Mouse (Mus musculus) T-helper 17 cell (primary cell): ENCODE data around the gene Retreg1.

Experiments
- in situ Hi-C, 2 experiments: fragments of 300-600 bp; cut with MboI, MseI; formaldehyde crosslinking; loops; 1 replicate in 1 of 2; 2 replicates in 1 of 2; pipeline ENCODE4 v1.15.1; 2025; ENCODE audit warnings: high pct_unique_total_duplicates in 2 of 2

The Retreg1 gene

DNA sequence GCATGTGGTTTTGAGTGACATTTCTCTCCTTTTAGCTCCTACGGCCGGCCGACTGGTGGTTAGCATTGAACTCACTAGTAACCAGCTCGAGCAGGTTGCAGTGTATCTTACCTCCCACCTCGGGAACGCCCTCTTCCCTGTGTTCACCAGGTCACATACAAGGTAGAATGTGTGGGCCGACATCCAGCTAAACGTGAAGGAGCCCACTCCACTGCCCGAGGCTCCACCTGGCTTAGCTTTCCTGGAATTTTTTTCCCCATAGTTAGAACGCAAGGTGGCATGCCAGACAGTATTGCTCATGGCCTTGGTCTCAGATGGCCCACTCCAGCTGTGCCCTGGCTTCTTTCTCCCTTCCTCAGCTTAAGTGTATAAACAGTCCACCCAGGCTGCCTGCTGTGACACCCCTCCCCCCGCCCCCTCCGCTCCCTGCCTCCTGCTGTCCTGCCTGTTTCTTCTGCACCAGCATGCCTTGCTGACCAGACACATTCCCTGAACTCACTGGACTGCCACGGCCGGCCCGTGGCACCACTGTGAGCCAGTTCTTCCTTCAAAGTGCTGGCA lies 33.7 kb downstream of the Retreg1 start:
- in situ Hi-C loops, result no loop called here

GRCm38 (mm10) chr15:25877798-25878197 lies 34.8 kb downstream of the Retreg1 start:
- in situ Hi-C loops, result no loop called here

DNA sequence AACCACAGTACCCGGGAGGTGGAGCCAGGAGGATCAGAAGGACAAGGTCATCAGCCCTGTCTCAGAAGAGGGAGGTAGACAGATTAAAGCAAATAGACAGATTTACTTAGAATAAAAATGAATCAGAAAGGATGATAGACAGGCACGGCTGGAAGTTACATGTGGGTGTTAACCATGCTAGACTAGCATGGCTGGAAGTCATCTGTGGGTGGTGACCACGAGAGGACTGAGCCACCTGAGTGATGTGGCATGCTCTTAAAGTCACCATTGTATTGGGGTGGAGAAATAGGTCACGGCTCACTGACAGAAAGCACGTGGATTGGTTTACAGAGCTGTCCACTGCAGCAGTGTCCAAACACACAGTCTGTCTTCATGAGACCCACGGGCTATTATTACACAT lies 36.2 kb downstream of the Retreg1 start:
- in situ Hi-C loops, result no loop called here

DNA sequence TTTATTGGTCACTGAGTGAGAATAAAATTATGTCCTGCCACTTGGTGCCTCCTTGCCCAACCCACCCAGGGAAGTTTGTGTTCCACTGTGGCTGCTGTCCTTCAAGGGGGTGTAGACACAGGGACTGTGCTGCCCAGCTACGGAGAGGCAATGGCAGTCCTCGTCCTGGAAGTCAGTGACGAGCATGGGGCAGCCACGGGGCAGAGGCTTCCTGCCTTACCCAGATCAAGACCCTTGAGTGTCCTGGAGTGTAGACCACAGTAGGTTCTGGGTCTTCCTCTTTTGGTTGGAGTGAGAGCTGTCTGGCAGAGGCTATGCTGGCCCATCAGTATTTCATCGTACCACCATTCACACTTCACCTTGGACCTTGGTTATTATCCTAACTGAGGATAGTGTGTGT lies 37.2 kb downstream of the Retreg1 start:
- in situ Hi-C loops, result no loop called here

GRCm38 (mm10) chr15:25882002-25882401 lies 39.0 kb downstream of the Retreg1 start:
- in situ Hi-C loops, result no loop called here

GRCm38 (mm10) chr15:25884416-25884958 lies 41.5 kb downstream of the Retreg1 start:
- in situ Hi-C loops, result no loop called here

- in situ Hi-C loops, result no loop called here
These were observed 43.6 kb downstream of the Retreg1 start for GRCm38 (mm10) chr15:25886581-25887011.

GRCm38 (mm10) chr15:25889927-25890326 lies 46.9 kb downstream of the Retreg1 start:
- in situ Hi-C loops, result no loop called here

GRCm38 (mm10) chr15:25891556-25891955 lies 48.6 kb downstream of the Retreg1 start:
- in situ Hi-C loops, result no loop called here

DNA sequence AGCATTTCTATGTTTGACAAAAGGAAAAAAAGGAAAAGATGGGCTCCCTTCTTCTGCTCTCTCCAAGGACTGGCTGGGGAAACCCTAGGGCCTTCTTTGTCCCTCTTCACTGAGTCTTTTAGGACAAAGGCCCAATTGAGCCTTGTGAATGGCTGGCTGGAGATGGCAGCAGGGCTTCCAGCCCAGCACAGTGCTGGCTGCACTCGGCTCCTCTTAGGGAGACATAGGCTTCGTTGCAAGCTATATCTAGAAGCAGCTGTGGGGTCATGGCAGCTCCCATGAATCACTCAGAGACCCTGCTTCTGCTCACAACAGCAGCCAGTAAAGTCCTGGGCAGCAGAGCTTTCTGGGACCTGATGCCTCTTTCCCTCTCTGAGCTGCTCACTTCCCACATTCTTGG lies 50.3 kb downstream of the Retreg1 start:
- in situ Hi-C loops, result no loop called here

GRCm38 (mm10) chr15:25896783-25897182 lies 53.8 kb downstream of the Retreg1 start:
- in situ Hi-C loops, result no loop called here

DNA sequence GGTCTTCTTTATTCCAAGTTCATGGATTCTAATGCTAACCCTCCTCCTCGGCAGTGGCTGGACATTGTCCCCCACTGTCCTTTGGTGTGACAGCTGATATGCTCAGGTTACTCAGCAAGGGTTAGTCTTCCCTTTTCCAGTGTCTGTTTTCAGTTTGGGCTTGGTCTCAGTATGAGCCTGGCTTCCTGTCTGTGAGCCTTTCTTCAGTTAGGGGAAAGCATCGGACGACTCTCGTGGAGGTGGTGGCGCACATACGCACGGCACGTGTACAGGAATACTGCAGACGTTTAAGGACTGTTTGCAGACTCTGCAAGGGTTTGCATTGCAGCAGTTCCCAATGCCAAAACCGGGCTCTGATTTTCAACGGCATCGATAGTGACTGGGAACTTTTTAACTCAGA lies 54.6 kb downstream of the Retreg1 start:
- in situ Hi-C loops, result no loop called here

GRCm38 (mm10) chr15:25899021-25899420 lies 56.0 kb downstream of the Retreg1 start:
- in situ Hi-C loops, result no loop called here

DNA sequence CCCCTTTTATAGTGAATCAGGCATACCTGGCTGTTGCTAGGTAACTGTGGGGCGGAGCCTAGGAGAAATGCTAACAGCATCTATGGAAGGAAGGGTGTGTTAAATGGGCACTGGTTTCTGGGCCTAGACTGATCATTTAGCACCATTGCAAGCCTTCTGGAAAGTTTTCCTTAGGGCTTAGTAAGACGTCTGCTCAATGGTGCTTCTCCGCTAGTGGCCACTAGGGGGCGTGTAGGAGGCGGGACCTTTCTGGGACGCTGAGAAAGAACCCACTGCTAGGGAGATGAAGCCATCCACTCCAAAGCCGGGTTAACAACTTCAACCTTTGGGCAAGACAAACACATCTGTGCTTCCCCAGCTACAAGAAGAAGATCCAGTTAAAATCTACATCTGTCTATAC lies 57.6 kb downstream of the Retreg1 start:
- in situ Hi-C loops, result loop anchor here in 1 of 2 experiments (5.0 to 25.0 kb wide), 2 partner anchors 48 to 638 kb away; no protein-coding TSS in a partner anchor

DNA sequence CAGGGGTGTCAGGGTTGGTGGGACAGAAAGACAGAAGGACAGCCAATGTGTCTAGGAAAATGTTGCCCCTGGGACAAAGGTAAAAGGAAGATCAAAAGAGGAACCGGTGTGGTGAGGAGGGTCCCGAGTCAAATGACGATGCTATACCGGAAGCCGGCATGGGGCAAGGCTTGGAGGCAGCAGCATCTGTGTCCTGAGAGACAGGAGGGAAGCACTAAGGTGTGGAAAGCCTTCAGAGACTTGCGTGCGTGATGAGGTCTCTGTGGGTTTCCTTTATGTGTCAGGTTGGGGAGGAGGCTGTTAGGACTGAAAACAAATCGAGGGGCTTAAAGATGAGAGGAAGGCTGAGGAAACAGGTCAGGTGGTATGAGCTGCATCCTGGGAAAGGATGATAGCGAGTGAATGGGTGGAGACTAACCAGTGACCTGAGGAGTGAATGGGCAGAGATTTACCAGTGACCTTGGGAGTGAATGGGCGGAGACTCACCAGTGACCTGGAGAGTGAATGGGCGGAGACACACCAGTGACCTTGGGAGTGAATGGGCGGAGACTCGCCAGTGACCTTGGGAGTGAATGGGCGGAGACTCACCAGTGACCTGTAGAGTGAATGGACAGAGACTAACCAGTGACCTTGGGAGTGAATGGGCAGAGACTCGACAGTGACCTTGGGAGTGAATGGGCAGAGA lies 60.1 kb downstream of the Retreg1 start:
- in situ Hi-C loops, result loop anchor here in 1 of 2 experiments (5.0 to 25.0 kb wide), 2 partner anchors 51 to 641 kb away; no protein-coding TSS in a partner anchor

- in situ Hi-C loops, result loop anchor here in 1 of 2 experiments (5.0 to 25.0 kb wide), 2 partner anchors 52 to 642 kb away; no protein-coding TSS in a partner anchor
These were observed 61.5 kb downstream of the Retreg1 start for GRCm38 (mm10) chr15:25904435-25905021.

DNA sequence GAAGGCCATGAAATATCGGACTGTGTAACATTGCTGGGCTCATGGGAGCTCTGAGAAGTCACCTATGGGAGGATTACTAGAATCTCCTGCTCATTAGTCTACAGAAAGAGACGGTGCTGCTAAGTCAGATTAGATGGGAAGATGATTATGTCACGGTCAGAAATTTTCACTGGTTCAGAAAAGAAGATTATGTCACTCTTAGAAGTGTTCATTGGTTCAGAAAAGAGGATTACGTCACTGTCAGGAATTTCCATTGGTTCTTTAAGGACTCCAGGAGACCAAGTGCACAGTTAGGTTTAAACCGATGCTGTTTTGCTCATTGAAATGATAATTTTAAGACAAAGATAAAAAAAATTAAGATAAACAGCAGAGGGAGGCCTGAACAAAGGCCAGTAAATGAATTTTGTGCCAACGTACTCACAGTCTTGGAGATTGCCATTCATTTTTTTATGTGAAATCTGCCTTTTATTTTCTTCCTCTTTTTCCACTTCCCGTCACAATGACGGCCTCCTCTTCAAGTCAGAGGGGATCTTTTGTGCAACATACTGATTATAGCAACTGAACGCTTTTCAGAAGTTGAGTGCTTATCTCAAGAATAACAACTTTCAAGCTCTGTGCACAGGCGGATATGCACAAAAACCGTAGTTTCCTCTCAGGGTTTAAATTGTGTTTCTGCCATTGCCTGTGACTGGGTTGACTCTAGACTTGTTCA lies 67.0 kb downstream of the Retreg1 start:
- in situ Hi-C loops, result loop anchor here in 1 of 2 experiments (25.0 kb wide), 1 partner anchor 648 kb away; no protein-coding TSS in a partner anchor

- in situ Hi-C loops, result loop anchor here in 1 of 2 experiments (25.0 kb wide), 1 partner anchor 648 kb away; no protein-coding TSS in a partner anchor
These were observed 67.5 kb downstream of the Retreg1 start for GRCm38 (mm10) chr15:25910495-25910865.

DNA sequence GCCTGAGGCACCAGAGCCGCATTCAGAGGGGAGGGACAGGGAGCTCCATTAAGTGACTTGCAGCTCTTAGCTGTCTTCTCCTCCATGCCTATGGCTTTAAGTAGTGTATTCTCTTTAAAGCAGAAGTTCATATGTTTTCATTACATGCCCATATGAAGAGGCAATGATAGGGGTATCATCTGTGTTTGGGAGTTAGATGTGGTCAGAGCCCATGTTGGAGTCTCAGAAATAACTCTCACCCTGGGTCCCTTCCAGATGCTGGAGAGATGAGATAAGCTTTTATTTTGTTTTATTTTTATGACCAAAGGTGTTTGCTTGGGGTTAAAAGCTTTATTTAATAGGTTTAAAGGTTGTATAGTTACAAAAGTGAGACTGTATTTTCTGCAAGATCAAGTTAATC lies 67.9 kb downstream of the Retreg1 start:
- in situ Hi-C loops, result loop anchor here in 1 of 2 experiments (25.0 kb wide), 1 partner anchor 649 kb away; no protein-coding TSS in a partner anchor

DNA sequence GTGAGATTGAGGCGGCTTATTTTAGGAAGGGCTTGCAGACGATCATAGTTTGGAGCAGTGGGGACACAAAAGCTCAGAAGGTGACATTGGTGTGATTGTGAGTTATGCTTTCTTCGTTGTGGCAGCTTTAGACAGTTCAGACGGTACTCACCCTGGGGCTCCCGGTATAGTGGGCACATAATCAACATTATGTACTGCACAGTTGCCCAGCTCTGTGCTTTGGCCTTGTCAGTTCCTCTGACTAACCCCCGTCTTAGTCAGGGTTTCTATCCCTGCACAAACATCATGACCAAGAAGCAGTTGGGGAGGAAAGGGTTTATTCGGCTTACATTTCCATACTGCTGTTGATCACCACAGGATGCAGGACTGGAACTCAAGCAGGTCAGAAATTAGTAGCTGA lies 69.9 kb downstream of the Retreg1 start:
- in situ Hi-C loops, result loop anchor here in 1 of 2 experiments (25.0 kb wide), 1 partner anchor 651 kb away; no protein-coding TSS in a partner anchor

DNA sequence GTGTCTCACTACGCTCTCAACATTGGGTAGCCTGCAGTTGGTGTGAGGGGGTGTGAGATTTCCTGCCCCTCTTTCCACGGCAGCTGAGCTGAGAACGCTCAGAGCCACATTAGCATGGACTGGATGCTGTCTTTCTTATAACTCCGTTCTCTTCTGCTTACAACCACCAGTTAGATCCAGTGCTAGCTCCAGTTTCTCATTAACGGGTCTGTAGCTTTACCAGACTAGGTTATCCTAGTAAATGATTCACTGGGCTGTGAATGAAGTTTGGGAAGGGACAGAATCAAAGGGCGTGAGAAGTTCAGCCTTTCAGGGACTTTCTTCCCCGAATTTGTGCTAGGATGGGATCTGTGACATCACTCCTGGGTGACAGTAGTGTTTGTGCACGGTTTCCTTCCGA lies 70.7 kb downstream of the Retreg1 start:
- in situ Hi-C loops, result loop anchor here in 1 of 2 experiments (25.0 kb wide), 1 partner anchor 651 kb away; no protein-coding TSS in a partner anchor
